ENCODE assay signal across 8 mouse cellular contexts in the genomic region with DNA sequence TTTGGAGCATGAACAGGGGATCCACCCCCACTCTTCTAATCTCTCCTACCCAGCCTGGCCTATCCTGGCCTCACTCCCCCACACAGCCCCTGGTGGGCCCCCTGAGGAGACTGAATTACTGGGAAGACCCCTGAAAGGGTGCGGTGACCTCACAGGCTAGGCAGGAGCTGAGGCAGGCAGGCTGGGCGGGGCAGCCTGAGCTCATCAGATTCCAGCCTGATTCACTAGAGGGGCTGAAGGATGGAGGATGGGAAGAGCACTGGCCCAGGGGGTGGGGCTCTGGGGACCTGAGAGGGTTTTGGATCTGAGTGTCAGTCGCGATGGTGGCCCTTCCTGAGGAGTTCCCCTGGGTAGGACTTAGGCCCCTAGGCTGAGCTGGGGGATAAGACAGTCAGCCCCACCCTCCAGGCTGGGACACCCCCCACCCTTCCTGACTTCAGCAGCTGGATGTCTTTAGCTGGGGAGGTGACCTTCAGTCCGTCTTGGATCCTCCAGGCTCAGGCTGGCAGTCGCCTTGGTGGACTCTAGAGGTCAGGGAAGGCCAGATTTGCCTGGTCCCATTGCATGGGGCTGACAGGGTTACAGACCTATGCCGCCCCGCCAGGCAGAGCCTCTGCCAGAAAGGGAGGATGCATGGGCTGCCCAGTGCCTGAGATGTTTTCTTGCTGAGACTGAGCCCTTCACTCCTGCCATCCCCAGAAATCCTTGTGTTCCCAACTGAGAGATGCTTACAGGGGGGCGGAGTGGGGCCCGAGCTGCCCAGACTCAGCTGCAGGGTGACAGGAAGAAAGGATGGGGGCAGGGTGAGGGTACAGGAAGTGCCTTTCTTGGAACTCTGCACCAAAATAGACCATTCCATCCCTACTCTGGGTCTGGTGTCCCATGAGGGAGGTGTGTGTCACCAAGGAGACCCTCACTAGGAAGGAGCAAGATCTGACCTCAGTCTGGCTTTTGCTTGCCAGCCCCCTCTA. TPM values are rescaled to one million over a fixed set of nuclear protein-coding genes. Genes with fewer than 3 reads are reported as not detected.
DNase-seq lines count a peak whose midpoint lies in the region; ATAC-seq lines count a peak whose summit lies in the region.

No protein-coding gene starts in this region.

- H3K4me1 ChIP-seq in heart, embryonic 12.5 days (replicated peaks), result peaks cover 37% of the 10 kb centered on the region
- H3K4me1 ChIP-seq in limb, embryonic 13.5 days, result peaks cover 43% of the 10 kb centered on the region
- H3K4me1 ChIP-seq in stomach, embryonic 14.5 days (ENCODE audit: control insufficient read depth, insufficient read depth, low read length), result peaks cover 31% of the 10 kb centered on the region

- H3K4me3 ChIP-seq in heart, embryonic 12.5 days, result no peak overlapping the region
- no peak overlapping the region for H3K4me3 ChIP-seq in limb, embryonic 13.5 days
- H3K4me3 ChIP-seq in stomach, embryonic 14.5 days (ENCODE audit: low read depth, low read length), result no peak overlapping the region

- no peaks in the 10 kb centered on the region for H3K36me3 ChIP-seq in heart, embryonic 12.5 days
- H3K36me3 ChIP-seq in limb, embryonic 13.5 days, result no peaks in the 10 kb centered on the region
- no peaks in the 10 kb centered on the region for H3K36me3 ChIP-seq in stomach, embryonic 14.5 days (ENCODE audit: control insufficient read depth, insufficient read depth, low read length)

- peak; percentile 49 for ATAC-seq in CD4-positive, CD25-positive, alpha-beta regulatory T cell, adult 4 months
- ATAC-seq in heart, embryonic 12.5 days (ENCODE audit: insufficient number of reproducible peaks, low FRiP score), result peak; percentile 19
- ATAC-seq in limb, embryonic 13.5 days (ENCODE audit: low FRiP score, low read depth), result no peak
- ATAC-seq in stomach, embryonic 14.5 days (ENCODE audit: insufficient number of reproducible peaks, insufficient read depth, low FRiP score, low read depth), result peak; percentile 40; the same call in 1 of the 2 replicates

- peak; percentile 63 for DNase-seq in 3134 (ENCODE audit: extremely low read depth, insufficient read length, low spot score)
- DNase-seq in right cerebral cortex, postnatal 25 days, result no peak
- no peak for DNase-seq in cerebellum, postnatal 10 days
- no peak for DNase-seq in cerebellum, adult 18-20 months

- peak overlapping the region; percentile 37 for H3K27ac ChIP-seq in heart, embryonic 12.5 days (ENCODE audit: poor library complexity, severe bottlenecking)
- no peak overlapping the region; the same call in 1 of the 2 replicates for H3K27ac ChIP-seq in limb, embryonic 13.5 days
- H3K27ac ChIP-seq in stomach, embryonic 14.5 days (ENCODE audit: low read length), result peak overlapping the region; percentile 66; the same call in 1 of the 2 replicates

- no peaks in the 10 kb centered on the region for H3K9me3 ChIP-seq in heart, embryonic 12.5 days (replicated peaks)
- no peaks in the 10 kb centered on the region for H3K9me3 ChIP-seq in limb, embryonic 13.5 days
- H3K9me3 ChIP-seq in stomach, embryonic 14.5 days (ENCODE audit: control insufficient read depth, low read depth, low read length), result no peaks in the 10 kb centered on the region

- WGBS in heart, embryonic 12.5 days, result 15% methylated on average over 10 of the region's 10 CpGs
- 19% methylated on average over 10 of the region's 10 CpGs for WGBS in limb, embryonic 13.5 days
- WGBS in stomach, embryonic 14.5 days, result 9% methylated on average over 10 of the region's 10 CpGs

- peak overlapping the region; percentile 4; the same call in 1 of the 2 replicates for H3K4me2 ChIP-seq in heart, embryonic 12.5 days
- H3K4me2 ChIP-seq in limb, embryonic 13.5 days (replicated peaks), result 0 out of 2 replicates have a peak overlapping the region, but pooled peaks have one; percentile 9
- peak overlapping the region; percentile 14; the same call in 1 of the 2 replicates for H3K4me2 ChIP-seq in stomach, embryonic 14.5 days (replicated peaks; ENCODE audit: low read depth, low read length)

- H3K27me3 ChIP-seq in heart, embryonic 12.5 days (replicated peaks), result 0 out of 2 replicates have a peak, but pooled peaks cover 6% of the 10 kb centered on the region
- H3K27me3 ChIP-seq in limb, embryonic 13.5 days, result peaks cover 15% of the 10 kb centered on the region
- H3K27me3 ChIP-seq in stomach, embryonic 14.5 days (ENCODE audit: control insufficient read depth, insufficient read depth, low read length), result no peaks in the 10 kb centered on the region

- H3K9ac ChIP-seq in heart, embryonic 12.5 days, result peak overlapping the region; percentile 44
- H3K9ac ChIP-seq in limb, embryonic 13.5 days, result peak overlapping the region; percentile 32
- 0 out of 2 replicates have a peak overlapping the region, but pooled peaks have one; percentile 7 for H3K9ac ChIP-seq in stomach, embryonic 14.5 days (replicated peaks; ENCODE audit: low read depth, low read length)

RNA-seq across cellular contexts. Expression of gene Cd248, which starts 8.8 kb away (rescaled TPM):
- polyA plus RNA-seq in CD4-positive, CD25-positive, alpha-beta regulatory T cell, adult 4 months (2017; shearing (Covaris generic)), result not detected
- 21.4 and 23.0 TPM in 2 replicates for polyA plus RNA-seq in heart, embryonic 12.5 days (2016; fragmentation: Nextera tagmentation; extraction: Ambion mirVana)
- polyA plus RNA-seq in limb, embryonic 13.5 days (2015; fragmentation: Nextera tagmentation; extraction: Ambion mirVana), result 58.8 and 64.8 TPM in 2 replicates
- 88.3 and 90.1 TPM in 2 replicates for polyA plus RNA-seq in stomach, embryonic 14.5 days (2014; fragmentation: Nextera tagmentation; extraction: Ambion mirVana)

RNA-seq across cellular contexts. Expression of gene Rin1, which starts 8.8 kb away (rescaled TPM):
- polyA plus RNA-seq in CD4-positive, CD25-positive, alpha-beta regulatory T cell, adult 4 months (2017; shearing (Covaris generic)), result under 1 TPM; 0.14 to 0.17 TPM
- 4.7 and 6.2 TPM in 2 replicates for polyA plus RNA-seq in heart, embryonic 12.5 days (2016; fragmentation: Nextera tagmentation; extraction: Ambion mirVana)
- 1.4 and 1.7 TPM in 2 replicates for polyA plus RNA-seq in limb, embryonic 13.5 days (2015; fragmentation: Nextera tagmentation; extraction: Ambion mirVana)
- 2.4 and 3.3 TPM in 2 replicates for polyA plus RNA-seq in stomach, embryonic 14.5 days (2014; fragmentation: Nextera tagmentation; extraction: Ambion mirVana)

RNA-seq across cellular contexts. Expression of gene Brms1, which starts 17.9 kb away (rescaled TPM):
- 100 to 1,000 TPM in 1 of 2 experiments, 10 to 100 TPM in 1; 85.7 to 136 TPM for polyA plus RNA-seq in CD4-positive, CD25-positive, alpha-beta regulatory T cell, adult 4 months (2017; shearing (Covaris generic))
- 28.1 and 28.3 TPM in 2 replicates for polyA plus RNA-seq in heart, embryonic 12.5 days (2016; fragmentation: Nextera tagmentation; extraction: Ambion mirVana)
- polyA plus RNA-seq in limb, embryonic 13.5 days (2015; fragmentation: Nextera tagmentation; extraction: Ambion mirVana), result 36.7 and 40.5 TPM in 2 replicates
- polyA plus RNA-seq in stomach, embryonic 14.5 days (2014; fragmentation: Nextera tagmentation; extraction: Ambion mirVana), result 43.4 and 45.3 TPM in 2 replicates

RNA-seq across cellular contexts. Expression of gene AC124502.3, which starts 20.4 kb away (rescaled TPM):
- under 1 TPM; 0.35 to 0.80 TPM for polyA plus RNA-seq in CD4-positive, CD25-positive, alpha-beta regulatory T cell, adult 4 months (2017; shearing (Covaris generic))
- polyA plus RNA-seq in heart, embryonic 12.5 days (2016; fragmentation: Nextera tagmentation; extraction: Ambion mirVana), result 1.6 and 2.0 TPM in 2 replicates
- 3.7 and 4.4 TPM in 2 replicates for polyA plus RNA-seq in limb, embryonic 13.5 days (2015; fragmentation: Nextera tagmentation; extraction: Ambion mirVana)
- polyA plus RNA-seq in stomach, embryonic 14.5 days (2014; fragmentation: Nextera tagmentation; extraction: Ambion mirVana), result 0.55 and 1.8 TPM in 2 replicates

RNA-seq across cellular contexts. Expression of gene B4gat1, which starts 20.5 kb away (rescaled TPM):
- polyA plus RNA-seq in CD4-positive, CD25-positive, alpha-beta regulatory T cell, adult 4 months (2017; shearing (Covaris generic)), result 10 to 100 TPM; 11.9 to 20.5 TPM
- 48.2 and 49.1 TPM in 2 replicates for polyA plus RNA-seq in heart, embryonic 12.5 days (2016; fragmentation: Nextera tagmentation; extraction: Ambion mirVana)
- 47.9 and 52.1 TPM in 2 replicates for polyA plus RNA-seq in limb, embryonic 13.5 days (2015; fragmentation: Nextera tagmentation; extraction: Ambion mirVana)
- 40.5 and 45.4 TPM in 2 replicates for polyA plus RNA-seq in stomach, embryonic 14.5 days (2014; fragmentation: Nextera tagmentation; extraction: Ambion mirVana)

Comparison
In these comparisons a context has a peak if more than half of its experiments do, and no peak if none do; other contexts are left out.
1. RNA of gene Cd248, which starts 8.8 kb away (polyA plus RNA-seq): 88.3 to 90.1 TPM in stomach, embryonic 14.5 days, 58.8 to 64.8 TPM in limb, embryonic 13.5 days and 21.4 to 23.0 TPM in heart, embryonic 12.5 days; not detected in CD4-positive, CD25-positive, alpha-beta regulatory T cell, adult 4 months; every median in the first group is over 10 times any median in the second.
2. Peak in every context shown above with its lines, with median percentiles within 50 percentile points of each other: H3K4me2 ChIP-seq and H3K9ac ChIP-seq.